Mouse (Mus musculus) forebrain, embryonic 11.5 days (tissue): ENCODE results near the gene Spata25. TPM values are rescaled to one million over a fixed set of nuclear protein-coding genes. Genes with fewer than 3 reads are reported as not detected.
A peak's percentile ranks its signal among the peaks of the same experiment; 100 is the strongest.
"Not testable (repeated sequence)": the region's sequence is repeated elsewhere in the genome, so short reads cannot be mapped to it uniquely, and the experiment has no call there.

ENCODE experiments used
- ATAC-seq: fragments of 200-750 bp; cut with Nextera tagmentation; replicated peaks from 2 replicates; pipeline ENCODE4 v1.8.0; 2017; ENCODE audit warnings: moderate TSS enrichment; ENCODE audit not compliant: low FRiP score
- DNase-seq: peaks from one replicate; pipeline ENCODE4 v3.0.0-alpha.2; 2017; ENCODE audit warnings: low spot score
- H3K27ac ChIP-seq: fragments of 300-500 bp; sonication (generic); 2 replicates; pipeline ENCODE4 v1.5.1; 2014; ENCODE audit warnings: low read depth, low read length
- H3K27me3 ChIP-seq: fragments of 300-500 bp; sonication (generic); 2 replicates; pipeline ENCODE4 v1.6.1; 2014; ENCODE audit warnings: mild to moderate bottlenecking, low read length, mixed read lengths; ENCODE audit not compliant: control insufficient read depth, insufficient read depth
- H3K36me3 ChIP-seq: fragments of 300-500 bp; sonication (generic); 2 replicates; pipeline ENCODE4 v1.6.1; 2014; ENCODE audit warnings: mild to moderate bottlenecking, low read length, moderate library complexity, mixed read lengths; ENCODE audit not compliant: control insufficient read depth, insufficient read depth
- H3K4me1 ChIP-seq: fragments of 300-500 bp; sonication (generic); replicated peaks from 2 replicates; pipeline ENCODE4 v1.6.1; 2014; ENCODE audit warnings: low read length, mixed read lengths; ENCODE audit not compliant: control insufficient read depth, insufficient read depth
- H3K4me2 ChIP-seq: fragments of 300-500 bp; sonication (generic); 2 replicates; pipeline ENCODE4 v1.6.1; 2014; ENCODE audit warnings: low read depth, mild to moderate bottlenecking, low read length, moderate library complexity, mixed read lengths; ENCODE audit not compliant: severe bottlenecking
- H3K4me3 ChIP-seq: fragments of 300-500 bp; sonication (generic); 2 replicates; pipeline ENCODE4 v1.5.1; 2014; ENCODE audit warnings: low read depth, low read length
- H3K9ac ChIP-seq: fragments of 300-500 bp; sonication (generic); 2 replicates; pipeline ENCODE4 v1.6.1; 2014; ENCODE audit warnings: low read length
- H3K9me3 ChIP-seq: fragments of 300-500 bp; sonication (generic); 2 replicates; pipeline ENCODE4 v1.6.1; 2016; ENCODE audit warnings: low read length, mixed read lengths; ENCODE audit not compliant: control insufficient read depth
- WGBS: fragments of 180-500 bp; shearing (Covaris S2); extraction: QIAGEN DNeasy Blood & Tissue Kit; methylation state at CpG from one replicate; pipeline ENCODE4 v1.1.7; 2014; 5-methylcytosine and 5-hydroxymethylcytosine counted together
- polyA plus RNA-seq: library from polyadenylated mRNA; unstranded; fragments of >200 nt; fragmentation: Nextera tagmentation; extraction: Ambion mirVana; gene quantifications from 2 replicates; pipeline ENCODE4 v1.2.1, GENCODE M21; 2014

Gene Spata25
- polyA plus RNA-seq, 1 experiment from 2014 or later = not detected

DNA sequence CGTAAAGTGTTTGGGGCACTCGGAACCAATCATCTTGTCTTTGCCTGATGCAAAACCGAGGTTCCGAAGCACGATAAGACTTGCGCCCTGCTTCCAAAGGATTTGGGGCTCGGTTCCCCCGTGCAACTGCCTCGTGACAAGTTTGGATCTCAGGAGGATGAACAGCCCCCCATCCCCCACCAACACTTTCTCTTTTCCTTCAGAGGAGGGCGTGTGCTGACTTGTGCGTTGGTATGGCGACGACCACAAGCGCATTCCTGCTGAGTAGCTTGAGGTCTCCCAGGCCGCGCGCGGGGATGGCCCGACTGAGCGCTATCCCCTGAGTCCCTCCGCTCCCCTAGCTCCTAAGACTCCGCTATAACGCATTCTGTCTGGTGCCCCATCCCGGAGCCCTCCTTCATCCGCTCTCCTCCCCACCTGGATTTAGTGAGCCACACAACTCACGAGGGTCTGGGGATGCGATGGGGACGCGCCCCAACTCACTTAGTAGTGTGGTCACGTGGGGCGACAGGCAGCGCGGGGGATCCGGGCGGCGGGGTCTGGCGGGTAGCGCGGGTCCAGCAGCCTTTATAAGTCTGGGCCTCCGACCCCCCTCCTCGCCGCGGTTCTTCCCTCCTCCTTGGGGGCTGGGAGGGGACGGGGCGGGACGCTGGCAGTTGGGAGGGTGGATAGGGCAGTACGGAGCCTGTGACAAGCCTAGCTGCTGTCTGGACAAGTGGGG is 28.9 kb upstream of the Spata25 start, which contains the start of gene Pltp:
Pltp (minus strand) TSS at position 611 of the 721 bp plus-strand sequence.
- Histone ChIP-seq H3K9me3 (no peaks in the 10 kb centered on the region), H3K36me3 (no peaks in the 10 kb centered on the region), H3K4me3 (peak within 1 kb of the TSS; percentile 44), H3K4me1 (peaks cover 6% of the 10 kb centered on the region), H3K27me3 (peaks cover 19% of the 10 kb centered on the region), H3K27ac (no peak within 1 kb of the TSS), H3K4me2 (peak within 1 kb of the TSS; percentile 97), H3K9ac (peak within 1 kb of the TSS; percentile 58)
- ATAC-seq = peak; percentile 76
- WGBS = under 1% methylated on average over 47 of the region's 47 CpGs
- peak; percentile 87 for DNase-seq

GRCm38 (mm10) chr2:164856309-164857100 is 28.2 kb upstream of the Spata25 start:
- Histone ChIP-seq H3K9ac (peak overlapping the region; percentile 58), H3K4me1 (peaks cover 6% of the 10 kb centered on the region), H3K27me3 (peaks cover 19% of the 10 kb centered on the region), H3K9me3 (no peaks in the 10 kb centered on the region), H3K27ac (no peak overlapping the region), H3K36me3 (no peaks in the 10 kb centered on the region), H3K4me3 (peak overlapping the region; percentile 44), H3K4me2 (peak overlapping the region; percentile 97)
- peak; percentile 58 for ATAC-seq
- DNase-seq = peak; percentile 68
- under 1% methylated on average over 42 of the region's 42 CpGs for WGBS

GRCm38 (mm10) chr2:164855572-164855971 is 27.2 kb upstream of the Spata25 start:
- H3K4me3 ChIP-seq, H3K4me2 ChIP-seq, H3K9me3 ChIP-seq, H3K9ac ChIP-seq, H3K36me3 ChIP-seq, H3K27ac ChIP-seq, DNase-seq, ATAC-seq, H3K4me1 ChIP-seq: not testable (repeated sequence)
- H3K27me3 ChIP-seq = peaks cover 19% of the 10 kb centered on the region
- 82% methylated on average over 5 of the region's 5 CpGs for WGBS

DNA sequence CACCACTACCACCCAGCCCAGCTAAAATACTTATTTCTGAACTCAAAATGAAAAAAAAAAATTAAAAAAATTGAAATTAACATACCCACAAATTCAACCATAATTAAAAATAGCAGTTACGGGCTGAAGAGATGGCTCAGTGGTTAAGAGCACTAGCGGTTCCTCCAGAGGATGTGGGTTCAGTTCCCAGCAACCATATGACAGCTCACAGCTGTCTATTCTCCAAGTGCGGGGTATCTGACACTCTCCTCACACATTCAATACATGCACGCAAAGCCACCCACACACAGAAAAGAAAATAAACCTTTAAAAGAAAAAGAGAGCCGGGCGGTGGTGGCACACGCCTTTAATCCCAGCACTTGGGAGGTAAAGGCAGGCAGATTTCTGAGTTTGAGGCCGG is 21.7 kb upstream of the Spata25 start:
- Histone ChIP-seq H3K27me3 (peaks cover 2% of the 10 kb centered on the region; the same call in 1 of the 2 replicates), H3K36me3 (no peaks in the 10 kb centered on the region; the same call in 1 of the 2 replicates), H3K4me2 (no peak overlapping the region), H3K9ac (no peak overlapping the region), H3K4me1 (no peaks in the 10 kb centered on the region), H3K9me3 (no peaks in the 10 kb centered on the region), H3K4me3 (no peak overlapping the region), H3K27ac (no peak overlapping the region)
- WGBS = 93% methylated on average over 8 of the region's 8 CpGs
- DNase-seq = no peak
- no peak for ATAC-seq

GRCm38 (mm10) chr2:164845782-164846181 is 17.4 kb upstream of the Spata25 start:
- H3K27ac ChIP-seq = no peak overlapping the region
- no peak for ATAC-seq
- 53% methylated on average over 3 of the region's 3 CpGs for WGBS
- no peak overlapping the region for H3K4me2 ChIP-seq
- H3K9me3 ChIP-seq = no peaks in the 10 kb centered on the region
- H3K4me1 ChIP-seq = no peaks in the 10 kb centered on the region
- no peak overlapping the region for H3K4me3 ChIP-seq
- H3K36me3 ChIP-seq = no peaks in the 10 kb centered on the region; the same call in 1 of the 2 replicates
- no peaks in the 10 kb centered on the region for H3K27me3 ChIP-seq
- no peak for DNase-seq
- H3K9ac ChIP-seq = no peak overlapping the region

DNA sequence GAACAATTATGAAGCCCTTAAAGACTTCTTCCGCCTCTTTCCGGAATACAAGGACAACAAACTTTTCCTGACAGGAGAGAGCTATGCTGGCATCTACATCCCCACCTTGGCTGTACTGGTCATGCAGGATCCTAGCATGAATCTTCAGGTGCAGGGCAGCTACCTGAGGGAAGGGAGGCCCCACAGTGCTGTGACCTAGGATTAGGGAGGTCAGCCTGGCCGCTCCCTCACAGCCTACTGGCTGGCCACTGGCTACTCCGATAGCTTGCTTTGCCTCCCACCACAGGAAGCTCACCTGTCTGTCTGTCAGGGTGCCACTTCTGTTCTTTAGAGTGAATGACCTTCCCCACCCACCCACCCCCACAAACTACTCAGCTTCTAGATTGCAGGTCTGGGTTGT is 6.8 kb upstream of the Spata25 start:
- no peak overlapping the region for H3K4me2 ChIP-seq
- no peaks in the 10 kb centered on the region for H3K27me3 ChIP-seq
- no peak overlapping the region for H3K9ac ChIP-seq
- no peak for DNase-seq
- H3K27ac ChIP-seq = no peak overlapping the region
- no peak overlapping the region for H3K4me3 ChIP-seq
- H3K4me1 ChIP-seq = peaks cover 6% of the 10 kb centered on the region; the same call in 1 of the 2 replicates
- 97% methylated on average over 4 of the region's 4 CpGs for WGBS
- ATAC-seq = no peak
- H3K36me3 ChIP-seq = no peaks in the 10 kb centered on the region
- H3K9me3 ChIP-seq = no peaks in the 10 kb centered on the region

DNA sequence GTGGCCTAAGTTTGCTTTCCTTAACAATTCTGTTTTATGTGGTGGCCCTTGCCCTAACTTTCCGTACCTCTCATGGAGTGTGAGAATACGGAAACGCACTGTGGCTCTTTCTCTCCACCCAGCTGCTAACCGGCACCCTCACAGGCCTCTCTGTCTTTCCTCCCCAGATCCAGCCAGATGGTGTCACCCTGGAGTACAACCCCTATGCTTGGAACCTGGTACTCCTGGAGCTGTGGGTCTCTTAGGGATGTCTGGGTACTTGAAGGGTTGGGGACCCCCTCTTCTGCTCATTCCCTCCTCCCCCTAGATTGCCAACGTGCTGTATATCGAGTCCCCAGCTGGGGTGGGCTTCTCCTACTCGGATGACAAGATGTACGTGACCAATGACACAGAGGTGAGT is 6.2 kb upstream of the Spata25 start:
- ATAC-seq = no peak
- H3K27ac ChIP-seq = no peak overlapping the region
- 48% methylated on average over 8 of the region's 8 CpGs for WGBS

GRCm38 (mm10) chr2:164833314-164833959 is 5.1 kb upstream of the Spata25 start, which contains the start of gene Neurl2:
Gene Neurl2 (minus strand): TSS chr2:164833456.
- Histone ChIP-seq H3K36me3 (no peaks in the 10 kb centered on the region), H3K4me1 (peaks cover 6% of the 10 kb centered on the region; the same call in 1 of the 2 replicates), H3K4me3 (peak within 1 kb of the TSS; percentile 66), H3K9me3 (no peaks in the 10 kb centered on the region), H3K9ac (peak within 1 kb of the TSS; percentile 74), H3K27ac (0 out of 2 replicates have a peak within 1 kb of the TSS, but pooled peaks have one; percentile 15), H3K4me2 (peak within 1 kb of the TSS; percentile 100), H3K27me3 (no peaks in the 10 kb centered on the region)
- peak; percentile 92 for DNase-seq
- under 1% methylated on average over 31 of the region's 31 CpGs for WGBS
- ATAC-seq = peak; percentile 53

More for the DNA sequence above, 6.2 kb upstream of the Spata25 start:
- H3K27me3 ChIP-seq = no peaks in the 10 kb centered on the region
- H3K36me3 ChIP-seq = no peaks in the 10 kb centered on the region
- H3K4me3 ChIP-seq = peak overlapping the region; percentile 66
- peak overlapping the region; percentile 100 for H3K4me2 ChIP-seq
- H3K9ac ChIP-seq = peak overlapping the region; percentile 74; the same call in 1 of the 2 replicates
- H3K9me3 ChIP-seq = no peaks in the 10 kb centered on the region
- H3K4me1 ChIP-seq = peaks cover 6% of the 10 kb centered on the region; the same call in 1 of the 2 replicates
- no peak for DNase-seq
